Comparison of ENCODE assay signal across 8 mouse cellular contexts in genomic region chr8:123682073-123682761, GRCm38 (mm10). TPM values are rescaled to one million over a fixed set of nuclear protein-coding genes. Genes with fewer than 3 reads are reported as not detected.
DNase-seq lines count a peak whose midpoint lies in the region; ATAC-seq lines count a peak whose summit lies in the region.

No protein-coding gene starts in this region.

- no peak overlapping the region for H3K9ac ChIP-seq in embryonic facial prominence, embryonic 11.5 days (replicated peaks; ENCODE audit: low read length)
- no peak overlapping the region for H3K9ac ChIP-seq in kidney, embryonic 14.5 days (ENCODE audit: low read depth, low read length)
- no peak overlapping the region for H3K9ac ChIP-seq in lung, embryonic 15.5 days

- H3K4me3 ChIP-seq in embryonic facial prominence, embryonic 11.5 days (ENCODE audit: low read depth, low read length) = no peak overlapping the region
- H3K4me3 ChIP-seq in kidney, embryonic 14.5 days (ENCODE audit: low read length) = no peak overlapping the region
- no peak overlapping the region for H3K4me3 ChIP-seq in lung, embryonic 15.5 days

- peak overlapping the region; percentile 19 for H3K4me2 ChIP-seq in embryonic facial prominence, embryonic 11.5 days (ENCODE audit: low read depth, low read length)
- H3K4me2 ChIP-seq in kidney, embryonic 14.5 days (replicated peaks; ENCODE audit: low read depth, low read length) = peak overlapping the region; percentile 24; the same call in 1 of the 2 replicates
- H3K4me2 ChIP-seq in lung, embryonic 15.5 days = peak overlapping the region; percentile 26

- peak; percentile 21 to 33 for DNase-seq in gastrocnemius, postnatal 4 days (ENCODE audit: low spot score in 2 of 2)
- DNase-seq in gastrocnemius, adult 8-10 months (ENCODE audit: low spot score in 2 of 2) = no peak
- peak; percentile 53 for DNase-seq in Muller cell, postnatal 12 days (ENCODE audit: inconsistent ontology term)
- DNase-seq in embryonic facial prominence, embryonic 11.5 days (ENCODE audit: low spot score) = peak; percentile 83
- peak; percentile 83 for DNase-seq in testis, postnatal 10 days (ENCODE audit: low spot score)
- no peak for DNase-seq in urinary bladder, postnatal 25 days (ENCODE audit: low spot score)

- H3K27ac ChIP-seq in embryonic facial prominence, embryonic 11.5 days (replicated peaks; ENCODE audit: low read depth, low read length) = no peak overlapping the region
- no peak overlapping the region for H3K27ac ChIP-seq in kidney, embryonic 14.5 days (ENCODE audit: low read depth, low read length)
- no peak overlapping the region for H3K27ac ChIP-seq in lung, embryonic 15.5 days

- ATAC-seq in embryonic facial prominence, embryonic 11.5 days (replicated peaks; ENCODE audit: insufficient number of reproducible peaks, low FRiP score, low TSS enrichment, low read depth) = peak; percentile 72
- peak; percentile 66 for ATAC-seq in kidney, embryonic 14.5 days (ENCODE audit: low FRiP score, low TSS enrichment)
- ATAC-seq in lung, embryonic 15.5 days (ENCODE audit: borderline replicate concordance, extremely low read depth, low FRiP score, low TSS enrichment) = peak; percentile 84

- H3K27me3 ChIP-seq in embryonic facial prominence, embryonic 11.5 days (ENCODE audit: control insufficient read depth, insufficient read depth, low read length) = no peaks in the 10 kb centered on the region
- H3K27me3 ChIP-seq in kidney, embryonic 14.5 days (ENCODE audit: control insufficient read depth, insufficient read depth, low read length) = no peaks in the 10 kb centered on the region
- no peaks in the 10 kb centered on the region for H3K27me3 ChIP-seq in lung, embryonic 15.5 days

- WGBS in embryonic facial prominence, embryonic 11.5 days = 21% methylated on average over 18 of the region's 18 CpGs
- WGBS in kidney, embryonic 14.5 days = 26% methylated on average over 18 of the region's 18 CpGs
- 17% methylated on average over 18 of the region's 18 CpGs for WGBS in lung, embryonic 15.5 days

- H3K36me3 ChIP-seq in embryonic facial prominence, embryonic 11.5 days (replicated peaks; ENCODE audit: control insufficient read depth, insufficient read depth, low read depth, low read length) = no peaks in the 10 kb centered on the region
- no peaks in the 10 kb centered on the region for H3K36me3 ChIP-seq in kidney, embryonic 14.5 days (ENCODE audit: control insufficient read depth, insufficient read depth, low read length)
- no peaks in the 10 kb centered on the region for H3K36me3 ChIP-seq in lung, embryonic 15.5 days

- no peaks in the 10 kb centered on the region for H3K9me3 ChIP-seq in embryonic facial prominence, embryonic 11.5 days (replicated peaks; ENCODE audit: control insufficient read depth, low read length)
- no peaks in the 10 kb centered on the region for H3K9me3 ChIP-seq in kidney, embryonic 14.5 days (ENCODE audit: control insufficient read depth, low read length)
- H3K9me3 ChIP-seq in lung, embryonic 15.5 days = no peaks in the 10 kb centered on the region

- no peaks in the 10 kb centered on the region for H3K4me1 ChIP-seq in embryonic facial prominence, embryonic 11.5 days (ENCODE audit: control insufficient read depth, insufficient read depth, low read length)
- 0 out of 2 replicates have a peak, but pooled peaks cover 9% of the 10 kb centered on the region for H3K4me1 ChIP-seq in kidney, embryonic 14.5 days (ENCODE audit: control insufficient read depth, insufficient read depth, low read length)
- peaks cover 9% of the 10 kb centered on the region; the same call in 1 of the 2 replicates for H3K4me1 ChIP-seq in lung, embryonic 15.5 days

RNA-seq across cellular contexts. Expression of gene Rhou, which starts 28.5 kb away (rescaled TPM):
- total RNA-seq in gastrocnemius, postnatal 4 days (2021) = 1 to 10 TPM; 6.9 to 8.0 TPM
- total RNA-seq in gastrocnemius, adult 8-10 months (2022) = 10 to 100 TPM; 17.9 to 29.8 (median 26.8) TPM
- polyA plus RNA-seq in embryonic facial prominence, embryonic 11.5 days (2014; fragmentation: Nextera tagmentation; extraction: Ambion mirVana) = 8.9 and 11.2 TPM in 2 replicates
- polyA plus RNA-seq in kidney, embryonic 14.5 days (2014; fragmentation: Nextera tagmentation; extraction: Ambion mirVana) = 9.8 and 11.2 TPM in 2 replicates
- polyA plus RNA-seq in lung, embryonic 15.5 days (2015; fragmentation: Nextera tagmentation; extraction: Ambion mirVana) = 7.9 and 9.3 TPM in 2 replicates

Comparison
In these comparisons a context has a peak if more than half of its experiments do, and no peak if none do; other contexts are left out.
1. DNase-seq: peak in gastrocnemius, postnatal 4 days (2 of 2), Muller cell, postnatal 12 days (single experiment), embryonic facial prominence, embryonic 11.5 days (single experiment) and testis, postnatal 10 days (single experiment); none in gastrocnemius, adult 8-10 months (0 of 2) and urinary bladder, postnatal 25 days (single experiment).
2. Peak in every context shown above with its lines, with median percentiles within 50 percentile points of each other: ATAC-seq and H3K4me2 ChIP-seq.